Mouse (Mus musculus) telencephalon, adult 2 months (tissue): ENCODE measurements at regions not wholly inside any gene's neighbourhood (a gene's known extent, or its start where the extent isn't known, plus 50 kb on each side); places are given as distances from the start of the nearest gene placed in this dataset.

Source experiments
- DNase-seq: peaks from one replicate; pipeline ENCODE4 v3.0.0-alpha.2; 2011; ENCODE audit warnings: low read depth, low spot score

DNA sequence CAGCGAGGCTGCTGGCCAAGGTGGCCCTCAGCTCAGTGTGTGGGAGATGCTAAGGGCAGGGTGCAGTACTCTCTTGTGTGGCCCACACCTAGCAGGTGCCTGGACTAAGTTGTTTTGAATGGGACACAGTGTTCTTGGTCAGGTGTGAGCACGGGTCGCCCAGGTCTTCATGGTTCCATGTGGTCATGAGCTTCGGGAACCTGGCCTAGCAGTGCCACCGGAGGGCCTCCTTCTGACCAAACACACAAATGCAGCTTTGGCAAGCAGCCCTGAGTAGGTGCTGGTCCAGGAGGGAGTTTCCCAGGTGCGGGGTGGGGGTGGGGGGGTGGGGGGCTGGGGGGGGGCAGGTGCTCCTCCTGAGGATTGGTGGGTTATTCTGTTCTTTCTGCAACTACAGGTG, 127.6 kb downstream of the Gadd45g start:
- DNase-seq, result no peak

DNA sequence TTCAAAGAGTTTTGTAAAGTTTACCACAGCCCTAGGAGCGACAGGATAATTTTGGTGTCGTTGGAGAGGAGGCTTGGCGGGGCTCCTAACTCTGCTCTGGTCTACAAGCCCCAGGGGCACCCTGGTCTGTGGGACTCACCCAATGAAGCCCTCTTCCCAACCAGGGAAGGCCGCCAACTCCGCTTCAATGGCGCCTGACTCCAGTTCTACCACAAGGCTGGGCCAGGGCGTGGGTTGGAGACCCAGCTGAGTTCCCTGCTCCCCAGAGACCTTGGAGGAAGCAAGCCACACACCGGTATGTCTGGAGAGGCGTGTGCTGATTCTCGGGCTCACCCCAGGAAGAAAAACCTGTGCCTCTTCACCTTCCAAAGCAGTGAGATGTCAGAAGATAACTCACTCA, 128.9 kb downstream of the Gadd45g start:
- no peak for DNase-seq

DNA sequence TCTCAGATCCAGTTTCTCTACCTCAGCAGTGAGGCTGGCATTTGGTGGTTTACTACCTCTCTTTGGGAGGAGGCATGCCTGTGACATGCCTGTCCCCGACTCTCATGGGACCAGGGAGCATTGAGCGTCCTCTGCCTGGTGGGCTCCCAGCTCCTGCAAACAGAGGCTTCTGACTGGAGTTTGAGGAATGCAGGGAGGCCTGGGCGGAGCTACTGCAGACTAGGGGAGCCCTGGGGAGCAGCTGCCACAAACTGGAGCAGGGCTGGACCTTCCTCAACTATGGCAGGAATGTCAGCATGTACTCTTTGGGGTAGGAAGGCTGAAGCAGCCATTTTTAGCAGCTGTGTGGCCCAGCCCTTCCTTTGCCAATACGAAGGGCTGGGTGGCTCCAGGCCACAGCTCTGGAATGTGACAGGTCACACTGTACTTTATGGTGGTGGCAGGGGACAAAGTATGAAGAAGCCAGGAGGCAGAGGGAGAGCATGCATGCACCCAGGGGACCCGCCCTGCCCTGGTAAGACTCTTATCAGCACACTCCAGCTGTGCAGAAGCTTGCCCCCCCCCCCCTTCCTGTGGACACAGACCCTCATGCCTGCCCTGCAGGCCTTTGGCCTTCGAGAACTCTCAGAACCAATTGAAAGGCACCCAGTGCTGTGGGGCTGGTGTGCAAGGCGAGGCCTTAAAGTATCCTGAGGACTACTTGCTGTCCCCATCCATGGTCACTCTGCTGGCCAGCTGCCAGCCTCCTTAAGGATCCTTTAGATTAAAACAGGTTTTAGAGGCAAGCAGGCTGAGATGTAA, 129.5 kb downstream of the Gadd45g start:
- no peak for DNase-seq

DNA sequence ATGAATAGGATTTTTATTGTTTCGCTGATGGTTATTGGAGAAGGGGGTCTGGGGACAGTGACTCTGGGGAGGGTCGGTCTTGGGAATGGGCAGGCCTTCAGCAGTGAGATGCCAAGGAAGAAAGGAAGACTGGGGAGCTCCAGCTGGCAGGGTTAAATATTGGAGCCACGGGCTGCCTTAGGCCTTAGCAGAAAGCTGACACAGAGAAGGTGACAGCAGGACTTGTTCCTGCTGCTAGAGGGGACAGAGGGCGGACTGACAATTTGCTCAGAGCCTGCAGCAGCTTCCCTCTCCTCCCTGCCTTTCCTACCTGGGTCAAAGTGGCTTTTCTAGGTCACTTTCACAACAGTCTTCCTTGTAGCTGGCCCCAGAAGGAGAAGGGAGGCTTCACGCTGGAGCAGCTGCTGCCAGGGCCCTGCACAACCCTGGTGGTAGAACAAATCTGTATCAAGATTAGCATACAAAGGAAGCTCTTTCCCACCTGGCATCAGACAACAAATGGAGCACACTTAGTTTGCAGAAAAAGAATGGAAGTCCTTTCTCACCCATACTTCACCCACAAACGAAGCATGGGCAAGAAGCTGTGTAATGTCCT, 130.2 kb downstream of the Gadd45g start:
- no peak for DNase-seq

DNA sequence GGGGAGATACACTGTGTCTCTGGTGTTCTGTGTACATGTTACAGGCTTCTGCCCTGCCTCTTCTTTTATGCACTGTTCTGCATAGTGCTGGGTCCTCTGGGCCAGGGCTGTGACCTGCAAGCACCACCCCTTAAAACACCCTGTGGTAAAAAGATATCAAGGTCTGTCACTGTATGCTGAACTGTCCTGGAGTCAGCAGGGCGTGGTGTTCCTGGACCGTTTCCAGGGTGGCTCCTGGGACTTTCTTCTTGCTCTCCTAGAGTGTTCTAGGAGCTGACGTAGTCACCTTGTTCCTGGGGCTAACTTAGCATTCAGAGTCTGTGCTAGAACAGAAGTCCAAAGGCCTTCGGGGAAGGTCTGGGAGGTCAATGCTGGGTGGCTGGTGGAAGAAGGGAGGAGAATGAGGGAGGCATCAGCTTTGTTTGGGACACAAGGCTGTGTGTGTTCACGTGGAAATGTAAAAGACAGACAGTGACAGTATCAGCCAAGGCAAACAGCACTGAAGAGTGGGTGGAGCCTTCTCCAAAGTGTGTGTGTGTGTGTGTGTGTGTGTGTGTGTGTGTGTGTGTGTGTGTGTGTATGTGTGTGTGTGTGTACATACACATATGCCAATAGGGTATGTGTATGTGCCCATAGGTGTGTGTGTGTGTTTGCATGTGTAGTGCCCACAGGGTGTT, 133.0 kb downstream of the Gadd45g start:
- no peak for DNase-seq

DNA sequence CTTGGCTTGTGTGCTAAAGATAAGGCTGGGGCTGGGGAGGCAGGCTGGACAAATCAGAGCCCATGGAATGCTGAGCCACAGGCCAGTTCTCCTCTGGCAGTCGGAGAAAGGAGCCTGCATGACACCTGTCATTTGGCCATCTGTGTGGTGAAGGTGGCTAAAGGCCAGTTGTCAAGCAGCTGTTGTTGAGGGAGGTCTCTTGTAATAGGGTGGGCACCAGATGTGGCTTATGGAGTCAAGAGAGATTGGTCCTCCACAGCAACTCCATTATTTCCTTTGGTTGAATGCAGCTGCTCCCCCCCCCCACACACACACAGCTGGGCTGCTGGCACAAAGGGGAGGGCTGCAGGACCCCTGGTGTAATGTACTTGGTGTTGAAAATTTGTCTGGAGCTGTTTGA, 133.9 kb downstream of the Gadd45g start:
- no peak for DNase-seq

DNA sequence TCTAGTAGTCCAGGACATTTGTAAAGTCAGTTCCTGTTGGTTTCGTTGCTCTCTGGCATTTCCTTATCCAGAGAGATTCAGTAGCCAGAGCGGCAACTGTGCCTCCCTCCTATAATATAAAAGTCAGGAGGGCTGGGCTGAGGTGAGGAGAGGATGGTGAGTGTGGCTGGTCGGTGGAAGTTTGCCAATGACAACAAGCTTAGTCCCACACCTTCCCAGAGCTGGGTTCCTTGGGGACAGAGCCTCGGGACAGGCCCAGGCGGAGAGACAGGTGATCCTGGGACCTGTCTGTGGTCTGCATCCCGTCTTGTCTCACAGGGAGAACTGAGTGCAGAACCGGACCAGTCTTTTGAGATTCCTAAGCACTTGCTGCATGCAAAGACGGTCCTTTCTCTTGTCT, 136.5 kb downstream of the Gadd45g start:
- DNase-seq, result no peak

DNA sequence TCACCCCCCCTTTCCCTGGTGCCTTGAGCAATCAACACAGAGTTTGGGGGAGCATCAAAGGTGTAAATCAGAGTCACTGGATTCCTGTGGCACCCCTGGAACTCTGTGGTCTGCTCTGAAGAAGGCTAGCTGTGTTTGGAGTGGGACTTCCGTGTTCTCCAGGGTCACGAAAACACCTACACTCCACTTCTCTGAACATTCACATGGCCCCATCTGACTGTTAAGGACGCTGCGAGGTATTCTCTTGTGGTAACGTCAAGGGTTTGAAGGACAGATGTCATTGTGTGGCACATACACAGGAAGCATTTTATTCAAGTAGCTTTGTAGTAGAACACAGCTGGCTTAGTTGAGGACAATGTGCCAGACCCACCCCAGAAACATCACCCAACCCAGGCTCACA, 137.1 kb downstream of the Gadd45g start:
- DNase-seq, result no peak

DNA sequence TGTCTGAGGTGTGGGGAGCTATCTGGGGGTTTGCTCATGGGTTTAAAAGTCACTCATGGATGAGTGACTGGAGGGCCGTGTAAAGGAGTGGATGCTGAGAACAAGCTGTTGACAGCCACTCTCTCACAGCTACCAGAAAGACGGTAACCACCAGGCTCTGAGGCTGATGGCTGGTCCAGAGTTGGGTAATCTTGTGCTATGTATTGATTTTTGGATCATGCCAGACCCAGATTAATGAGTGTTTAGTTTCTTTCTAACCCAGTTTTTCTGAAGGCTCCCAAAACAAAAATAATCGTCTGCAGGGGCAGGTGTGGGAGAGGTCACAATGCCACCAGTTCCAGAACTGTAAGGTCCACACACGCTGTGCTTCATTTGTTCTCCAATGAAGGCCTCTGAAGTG, 144.9 kb downstream of the Gadd45g start:
- DNase-seq, result no peak

DNA sequence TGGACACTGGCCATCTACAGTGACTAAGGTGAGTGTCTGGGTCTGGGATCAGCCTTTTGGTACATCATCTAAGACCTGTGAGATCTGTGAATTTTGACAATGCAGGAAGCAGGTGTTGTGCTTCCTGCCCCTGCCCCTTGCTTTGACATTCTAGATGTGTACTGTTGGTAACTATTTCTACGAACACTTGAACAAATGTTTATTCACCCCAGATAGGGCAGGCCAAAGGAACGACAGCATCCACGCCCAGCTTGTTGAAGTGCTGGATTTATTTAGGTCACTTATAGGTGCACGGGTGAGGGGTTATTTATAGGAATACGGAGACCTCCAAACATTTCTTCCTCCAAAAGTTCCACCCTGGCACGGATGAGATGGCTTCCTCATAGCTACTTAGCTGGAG, 146.4 kb downstream of the Gadd45g start:
- DNase-seq, result no peak

DNA sequence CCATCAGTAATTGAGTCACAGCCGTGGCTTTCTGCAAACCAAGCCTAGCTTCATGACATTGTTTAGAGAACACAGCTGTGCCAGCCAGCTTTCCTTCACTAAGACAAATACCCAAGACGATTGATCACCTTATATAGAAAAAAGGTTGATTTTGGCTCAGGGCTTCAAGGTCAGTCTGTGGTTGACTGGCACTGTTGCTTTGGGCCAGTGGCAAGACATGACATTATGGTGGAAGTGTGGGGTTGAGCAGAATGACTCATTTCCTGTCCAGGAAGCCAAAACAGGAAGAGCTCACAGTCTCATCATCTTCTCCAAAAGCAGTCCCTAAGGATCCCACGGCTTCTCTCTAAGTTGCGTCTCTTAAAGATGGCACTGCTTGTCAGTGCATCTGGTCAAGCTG, 149.7 kb downstream of the Gadd45g start:
- no peak for DNase-seq

DNA sequence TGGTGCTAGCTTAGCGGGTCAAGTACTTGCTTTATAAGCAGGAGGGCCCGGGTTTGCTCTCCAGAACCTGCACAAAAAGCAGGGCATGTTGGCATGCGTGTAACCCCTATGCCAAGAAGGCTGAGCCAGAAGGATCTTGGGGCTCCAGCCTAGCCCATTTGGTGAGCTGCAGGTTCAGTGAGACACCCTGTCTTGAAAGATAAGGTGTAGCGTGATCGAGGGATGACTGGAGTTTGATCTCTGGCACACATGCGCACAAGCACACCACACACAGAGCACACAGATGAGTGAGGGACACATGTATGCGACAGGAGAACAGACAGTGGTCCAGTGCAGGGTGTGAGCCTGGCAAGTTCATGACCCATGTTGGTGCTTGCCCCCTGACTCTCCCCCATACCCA, 152.1 kb downstream of the Gadd45g start:
- DNase-seq, result no peak

DNA sequence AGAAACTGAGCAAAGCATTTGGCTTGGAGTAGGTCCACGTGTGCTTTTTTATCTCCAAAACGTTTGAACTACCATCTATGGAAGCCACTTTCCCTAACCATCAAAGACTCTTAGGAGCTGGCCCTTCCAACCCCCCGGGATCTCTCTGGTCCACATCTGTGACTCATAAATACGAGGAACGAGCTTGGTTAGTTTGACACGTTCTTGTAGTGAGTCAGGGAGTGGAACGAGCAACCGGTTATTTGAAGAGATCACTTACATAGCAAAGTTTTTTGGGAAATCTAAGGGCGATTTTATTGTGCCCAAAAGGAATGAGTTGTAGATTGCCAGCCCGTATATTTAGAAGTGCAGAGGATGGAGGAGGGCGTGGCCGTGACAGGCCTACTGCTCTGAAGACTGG, 155.3 kb downstream of the Gadd45g start:
- DNase-seq, result no peak

DNA sequence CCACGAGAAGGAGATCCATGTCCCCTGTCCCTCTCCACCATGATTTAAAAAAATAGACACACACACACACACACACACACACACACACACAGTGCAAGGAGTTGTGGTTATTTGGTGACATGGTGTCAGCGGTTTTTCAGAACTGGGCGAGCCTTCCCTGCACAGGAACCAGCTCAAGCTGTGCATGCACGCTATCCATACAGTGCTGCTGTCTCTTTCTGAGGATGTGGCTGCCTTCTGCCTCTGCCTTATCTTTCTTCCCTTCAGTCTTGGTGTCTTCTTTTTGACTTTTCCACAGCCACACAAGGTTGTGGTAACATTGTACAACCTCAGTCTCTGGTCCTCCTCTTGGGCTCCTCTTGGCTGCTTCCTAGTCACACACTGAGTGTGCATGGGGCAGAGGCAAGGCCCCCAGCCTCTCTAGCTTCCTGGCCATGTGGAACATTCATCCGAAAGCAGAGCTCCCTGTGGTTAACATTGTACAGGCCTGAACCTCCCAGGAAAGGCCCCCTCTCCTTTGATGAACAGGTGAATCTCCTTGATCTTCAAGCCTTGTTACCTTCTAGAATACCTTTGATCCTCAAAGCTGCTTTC, 157.6 kb downstream of the Gadd45g start:
- DNase-seq, result no peak

DNA sequence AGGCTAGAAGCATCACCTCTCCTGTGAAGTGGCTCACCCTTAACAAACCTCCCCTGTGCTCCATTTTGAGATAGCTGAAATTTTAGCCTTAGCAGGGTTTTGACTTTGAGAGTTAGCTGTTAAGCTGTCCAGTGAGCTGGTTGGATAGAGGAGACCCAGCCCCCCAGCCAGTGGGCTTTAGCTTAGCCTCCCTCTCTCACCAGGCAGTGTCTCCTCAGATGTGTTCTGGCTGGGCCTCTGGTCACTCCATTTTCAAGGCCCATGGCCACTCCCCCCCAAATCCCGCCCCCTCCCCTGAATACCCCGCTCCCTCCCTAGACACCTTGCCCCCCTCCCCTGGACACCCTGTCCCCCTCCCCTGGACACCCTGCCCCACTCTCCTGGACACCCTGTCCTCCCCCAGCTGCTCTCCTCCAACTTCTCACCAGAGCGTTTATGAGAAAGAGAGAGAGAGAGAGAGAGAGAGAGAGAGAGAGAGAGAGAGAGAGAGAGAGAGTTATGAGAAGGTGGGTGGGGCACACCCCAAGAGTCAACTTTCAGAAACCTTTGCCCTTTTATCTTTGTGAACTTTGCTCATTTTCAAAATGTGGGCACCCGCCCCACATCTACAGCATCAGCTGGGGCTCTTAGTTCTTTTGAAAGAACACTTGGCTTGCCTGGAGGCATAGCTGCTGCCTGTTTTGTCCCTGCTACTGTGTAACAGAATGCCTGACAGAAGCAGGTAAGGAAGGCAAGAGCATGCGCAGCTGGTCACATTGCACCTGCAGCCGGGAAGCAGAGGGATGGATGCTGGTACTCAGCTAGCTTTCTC, 161.3 kb downstream of the Gadd45g start:
- DNase-seq, result no peak

DNA sequence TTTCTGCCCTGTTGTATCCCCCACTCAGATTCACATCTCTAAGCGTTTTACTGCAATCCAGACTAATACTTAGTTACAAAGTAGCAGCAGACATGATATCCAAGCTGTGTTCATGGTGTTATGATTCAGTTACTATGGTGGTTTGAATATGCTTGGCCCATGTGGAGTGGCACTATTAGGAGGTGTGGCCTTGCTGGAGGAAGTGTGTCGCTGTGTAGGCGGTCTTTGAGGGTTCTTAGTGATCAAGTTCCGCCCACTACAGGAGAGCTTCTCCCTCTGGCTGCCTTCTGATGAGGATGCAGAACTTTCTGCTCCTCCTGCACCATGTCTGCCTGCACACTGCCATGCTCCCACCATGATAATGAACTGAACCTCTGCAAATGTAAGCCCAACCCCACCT, 162.8 kb downstream of the Gadd45g start:
- no peak for DNase-seq

DNA sequence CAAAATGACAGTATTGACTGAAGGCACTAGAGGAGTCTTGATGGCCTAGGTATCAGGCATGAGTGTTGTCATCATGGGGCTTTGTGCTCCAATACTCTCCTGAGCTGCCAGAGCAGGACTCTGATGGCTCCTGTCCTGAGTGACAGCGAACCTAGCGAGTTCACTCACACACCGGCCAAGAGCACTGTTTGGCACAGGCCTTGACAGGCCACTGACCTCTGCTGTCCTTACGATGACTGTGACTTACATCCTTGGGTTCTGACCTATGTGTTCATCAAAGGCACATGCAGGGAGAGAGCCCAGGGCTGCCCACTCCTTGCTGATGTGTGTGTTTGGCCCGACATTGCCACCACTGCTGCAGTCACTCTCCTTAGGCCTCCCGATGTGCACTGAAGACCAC, 163.3 kb downstream of the Gadd45g start:
- DNase-seq, result no peak

DNA sequence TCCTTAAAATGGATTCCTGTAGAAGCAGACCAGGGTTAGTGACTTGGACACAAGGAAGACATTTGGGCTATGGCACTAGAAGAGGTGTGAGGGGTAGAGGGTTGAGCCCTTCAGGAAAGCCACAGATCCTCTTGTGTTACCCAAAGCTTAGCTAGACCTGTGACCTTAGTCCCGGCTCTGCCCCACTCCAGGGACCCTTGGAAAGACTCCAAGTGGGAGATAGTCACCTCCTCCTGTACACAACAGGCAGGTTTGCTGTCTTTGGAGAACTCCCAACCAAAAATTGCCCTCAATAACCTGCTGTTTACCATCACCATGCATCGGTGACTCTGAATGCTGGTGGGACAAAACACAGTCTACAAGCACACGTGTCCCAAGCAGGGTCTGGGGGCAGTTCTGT, 164.5 kb downstream of the Gadd45g start:
- DNase-seq, result no peak

DNA sequence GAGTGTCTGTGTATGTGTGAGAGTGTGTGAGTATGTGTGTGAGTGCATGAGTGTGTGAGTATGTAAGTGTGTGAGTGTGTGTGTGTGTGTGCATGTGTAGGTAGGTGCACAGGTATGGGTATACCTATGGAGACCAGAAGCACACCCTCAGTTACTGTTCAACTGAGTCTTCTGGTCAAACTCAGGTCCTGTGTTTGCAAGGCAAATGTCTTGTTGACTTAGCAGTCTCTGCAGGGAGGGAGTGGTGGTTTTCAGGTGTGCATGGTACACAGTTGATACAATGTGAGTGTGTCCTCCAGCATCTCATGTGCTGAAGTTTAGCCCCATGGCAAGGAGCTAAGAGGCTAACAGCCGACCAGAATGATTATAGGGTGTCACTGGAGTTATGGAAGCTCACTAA, 166.7 kb downstream of the Gadd45g start:
- no peak for DNase-seq

DNA sequence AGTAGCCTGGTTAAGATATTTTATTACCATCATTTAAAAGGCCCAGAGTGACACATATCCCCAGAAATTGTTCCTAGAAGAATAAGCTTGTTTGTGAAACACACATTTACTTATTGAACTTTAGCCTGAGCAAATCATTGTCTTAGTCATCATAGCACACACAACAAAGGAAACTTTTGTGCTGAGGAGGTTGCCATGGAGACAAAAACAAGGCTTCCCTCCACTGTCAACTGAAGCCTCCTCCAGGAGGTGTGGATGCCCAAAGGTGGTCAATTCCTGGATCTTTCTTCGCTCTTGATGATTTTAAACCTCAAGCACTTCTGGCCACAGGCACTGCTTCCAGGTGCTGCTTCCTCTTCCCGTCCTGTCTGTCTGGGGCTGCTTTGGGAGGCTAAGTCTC, 167.3 kb downstream of the Gadd45g start:
- no peak for DNase-seq

DNA sequence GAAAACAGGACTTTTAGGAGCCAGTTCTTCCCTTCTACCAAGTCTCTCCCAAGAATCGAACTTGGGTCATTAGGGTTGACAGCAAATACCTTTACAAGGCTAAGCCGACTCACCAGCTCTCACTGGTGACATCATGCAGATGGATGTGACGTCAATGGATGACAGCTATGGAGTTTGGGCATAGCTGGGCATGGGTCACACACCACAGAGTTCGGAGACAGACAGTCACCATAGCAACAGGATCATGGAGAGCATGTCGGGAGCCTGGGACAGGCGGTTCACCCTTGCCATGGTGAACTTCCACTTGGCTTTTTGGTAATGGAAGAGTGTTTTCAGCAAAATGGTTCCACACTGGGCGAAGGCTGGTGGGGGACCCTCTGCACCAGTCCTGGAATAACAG, 168.1 kb downstream of the Gadd45g start:
- DNase-seq, result no peak

DNA sequence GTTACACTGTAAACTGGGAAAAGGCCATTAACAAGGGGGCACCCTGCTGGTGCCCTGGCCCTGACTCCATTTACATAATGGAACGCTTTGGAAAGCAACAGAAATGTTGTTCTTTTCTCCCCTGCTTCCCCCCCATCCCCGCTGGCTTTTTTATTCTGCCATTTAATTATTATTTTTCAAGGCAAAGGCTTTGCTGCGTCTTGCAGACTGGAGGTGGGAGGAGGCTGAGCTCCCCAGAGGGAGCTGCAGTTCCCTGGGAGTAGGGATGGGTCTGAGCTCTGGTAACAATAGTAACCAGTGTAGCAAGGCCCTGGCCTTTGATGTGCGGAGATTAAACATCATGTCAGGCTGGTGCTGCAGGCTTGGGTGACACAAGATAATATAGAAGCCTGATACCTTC, 168.6 kb downstream of the Gadd45g start:
- no peak for DNase-seq
